Mouse (Mus musculus) limb, embryonic 13.5 days (tissue): ENCODE results near the gene Psmd6. TPM values are rescaled to one million over a fixed set of nuclear protein-coding genes. Genes with fewer than 3 reads are reported as not detected.

Experiments
- ATAC-seq: fragments of 200-750 bp; cut with Nextera tagmentation; 2 replicates; pipeline ENCODE4 v1.8.0; 2017; ENCODE audit warnings: low read depth, moderate number of reproducible peaks, moderate TSS enrichment; ENCODE audit not compliant: low FRiP score
- H3K27ac ChIP-seq: fragments of 300-500 bp; sonication (generic); 2 replicates; pipeline ENCODE4 v1.5.1; 2015; ENCODE audit warnings: inconsistent platforms, mild to moderate bottlenecking, moderate library complexity
- H3K27me3 ChIP-seq: fragments of 300-500 bp; sonication (generic); 2 replicates; pipeline ENCODE4 v1.6.1; 2015; ENCODE audit warnings: mild to moderate bottlenecking, inconsistent platforms
- H3K36me3 ChIP-seq: fragments of 300-500 bp; sonication (generic); 2 replicates; pipeline ENCODE4 v1.6.1; 2015; ENCODE audit warnings: inconsistent platforms, mild to moderate bottlenecking, moderate library complexity
- H3K4me1 ChIP-seq: fragments of 300-500 bp; sonication (generic); 2 replicates; pipeline ENCODE4 v1.6.1; 2015; ENCODE audit warnings: inconsistent platforms
- H3K4me2 ChIP-seq: fragments of 300-500 bp; sonication (generic); replicated peaks from 2 replicates; pipeline ENCODE4 v1.6.1; 2015; ENCODE audit warnings: inconsistent platforms, mild to moderate bottlenecking, moderate library complexity
- H3K4me3 ChIP-seq: fragments of 300-500 bp; sonication (generic); 2 replicates; pipeline ENCODE4 v1.5.1; 2015; ENCODE audit warnings: moderate library complexity, mild to moderate bottlenecking, inconsistent platforms
- H3K9ac ChIP-seq: fragments of 300-500 bp; sonication (generic); 2 replicates; pipeline ENCODE4 v1.6.1; 2015; ENCODE audit warnings: mild to moderate bottlenecking, inconsistent platforms
- H3K9me3 ChIP-seq: fragments of 300-500 bp; sonication (generic); 2 replicates; pipeline ENCODE4 v1.6.1; 2016; ENCODE audit warnings: inconsistent platforms
- WGBS: fragments of 180-500 bp; shearing (Covaris S2); methylation state at CpG from one replicate; pipeline ENCODE4 v1.1.7; 2015; 5-methylcytosine and 5-hydroxymethylcytosine counted together
- polyA plus RNA-seq: library from polyadenylated mRNA; unstranded; fragments of >200 nt; fragmentation: Nextera tagmentation; extraction: Ambion mirVana; gene quantifications from 2 replicates; pipeline ENCODE4 v1.2.1, GENCODE M21; 2015

Gene Psmd6
- 259 TPM in 2 replicates for polyA plus RNA-seq

- H3K4me3 ChIP-seq, result peak within 1 kb of the TSS; percentile 98
- peak within 1 kb of the TSS; percentile 80; the same call in 1 of the 2 replicates for H3K27ac ChIP-seq
- H3K4me1 ChIP-seq, result peaks cover 9% of the 10 kb centered on the region
- H3K9me3 ChIP-seq, result no peaks in the 10 kb centered on the region
- H3K4me2 ChIP-seq, result peak within 1 kb of the TSS; percentile 89
- peak within 1 kb of the TSS; percentile 98 for H3K9ac ChIP-seq
- peak; percentile 98 for ATAC-seq
- H3K27me3 ChIP-seq, result no peaks in the 10 kb centered on the region
- H3K36me3 ChIP-seq, result peaks cover 35% of the 10 kb centered on the region
- under 1% methylated on average over 68 of the region's 68 CpGs for WGBS
Measured at GRCm38 (mm10) chr14:14120230-14121096, at the start of gene Psmd6. Psmd6 (minus strand) TSS chr14:14120984.

GRCm38 (mm10) chr14:14110710-14111109 is 10.1 kb downstream of the Psmd6 start:
- 85% methylated on average over 4 of the region's 4 CpGs for WGBS
- no peak for ATAC-seq
- Histone ChIP-seq H3K4me1 (no peaks in the 10 kb centered on the region), H3K9me3 (no peaks in the 10 kb centered on the region), H3K9ac (no peak overlapping the region), H3K4me3 (no peak overlapping the region), H3K27me3 (no peaks in the 10 kb centered on the region), H3K4me2 (no peak overlapping the region), H3K36me3 (peaks cover 58% of the 10 kb centered on the region), H3K27ac (no peak overlapping the region)

DNA sequence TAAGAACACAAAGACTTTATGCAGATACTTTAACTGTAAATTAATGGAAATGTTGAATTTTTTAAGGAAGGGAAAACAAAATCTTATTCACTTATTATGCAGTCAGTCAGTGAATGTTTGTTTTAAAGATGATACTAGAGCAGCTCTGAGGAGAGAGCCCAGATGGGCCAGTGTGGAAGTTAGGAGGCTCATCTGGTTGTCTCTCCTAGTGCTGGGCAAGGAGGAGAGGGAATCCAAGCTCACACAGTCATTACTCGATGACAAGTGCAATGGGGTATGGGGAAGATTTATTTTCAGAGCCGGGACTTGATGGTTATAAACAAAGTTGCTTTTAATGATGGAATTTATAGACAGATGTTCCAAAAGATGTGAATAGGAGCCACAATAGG is 15.9 kb downstream of the Psmd6 start:
- no peak overlapping the region for H3K27ac ChIP-seq
- H3K9me3 ChIP-seq, result no peaks in the 10 kb centered on the region
- no peak overlapping the region for H3K4me3 ChIP-seq
- H3K27me3 ChIP-seq, result no peaks in the 10 kb centered on the region
- H3K4me1 ChIP-seq, result no peaks in the 10 kb centered on the region
- H3K4me2 ChIP-seq, result no peak overlapping the region
- H3K9ac ChIP-seq, result no peak overlapping the region
- H3K36me3 ChIP-seq, result peaks cover 41% of the 10 kb centered on the region
- 66% methylated on average over 2 of the region's 2 CpGs for WGBS
- ATAC-seq, result no peak

- no peak for ATAC-seq
- H3K4me2 ChIP-seq, result no peak overlapping the region
- H3K27me3 ChIP-seq, result no peaks in the 10 kb centered on the region
- H3K9me3 ChIP-seq, result no peaks in the 10 kb centered on the region
- H3K9ac ChIP-seq, result 0 out of 2 replicates have a peak overlapping the region, but pooled peaks have one; percentile 25
- no peaks in the 10 kb centered on the region for H3K4me1 ChIP-seq
- H3K36me3 ChIP-seq, result peaks cover 47% of the 10 kb centered on the region
- H3K27ac ChIP-seq, result no peak overlapping the region
- 53% methylated on average over 13 of the region's 13 CpGs for WGBS
- H3K4me3 ChIP-seq, result no peak overlapping the region
Measured at GRCm38 (mm10) chr14:14104213-14104929, 16.4 kb downstream of the Psmd6 start.

GRCm38 (mm10) chr14:14101296-14101695 is 19.5 kb downstream of the Psmd6 start:
- no peak for ATAC-seq

GRCm38 (mm10) chr14:14100773-14101280 is 20.0 kb downstream of the Psmd6 start:
- Histone ChIP-seq H3K4me3 (no peak overlapping the region), H3K27ac (no peak overlapping the region), H3K9me3 (no peaks in the 10 kb centered on the region), H3K4me1 (no peaks in the 10 kb centered on the region), H3K36me3 (peaks cover 63% of the 10 kb centered on the region), H3K27me3 (no peaks in the 10 kb centered on the region), H3K9ac (no peak overlapping the region), H3K4me2 (no peak overlapping the region)
- ATAC-seq, result no peak
- 91% methylated on average over 8 of the region's 8 CpGs for WGBS

More at GRCm38 (mm10) chr14:14101296-14101695, 19.5 kb downstream of the Psmd6 start:
- Histone ChIP-seq H3K36me3 (peaks cover 59% of the 10 kb centered on the region), H3K9ac (no peak overlapping the region), H3K9me3 (no peaks in the 10 kb centered on the region), H3K4me3 (no peak overlapping the region), H3K27me3 (no peaks in the 10 kb centered on the region), H3K4me1 (no peaks in the 10 kb centered on the region), H3K4me2 (no peak overlapping the region), H3K27ac (no peak overlapping the region)
- WGBS, result 94% methylated on average over 9 of the region's 9 CpGs

DNA sequence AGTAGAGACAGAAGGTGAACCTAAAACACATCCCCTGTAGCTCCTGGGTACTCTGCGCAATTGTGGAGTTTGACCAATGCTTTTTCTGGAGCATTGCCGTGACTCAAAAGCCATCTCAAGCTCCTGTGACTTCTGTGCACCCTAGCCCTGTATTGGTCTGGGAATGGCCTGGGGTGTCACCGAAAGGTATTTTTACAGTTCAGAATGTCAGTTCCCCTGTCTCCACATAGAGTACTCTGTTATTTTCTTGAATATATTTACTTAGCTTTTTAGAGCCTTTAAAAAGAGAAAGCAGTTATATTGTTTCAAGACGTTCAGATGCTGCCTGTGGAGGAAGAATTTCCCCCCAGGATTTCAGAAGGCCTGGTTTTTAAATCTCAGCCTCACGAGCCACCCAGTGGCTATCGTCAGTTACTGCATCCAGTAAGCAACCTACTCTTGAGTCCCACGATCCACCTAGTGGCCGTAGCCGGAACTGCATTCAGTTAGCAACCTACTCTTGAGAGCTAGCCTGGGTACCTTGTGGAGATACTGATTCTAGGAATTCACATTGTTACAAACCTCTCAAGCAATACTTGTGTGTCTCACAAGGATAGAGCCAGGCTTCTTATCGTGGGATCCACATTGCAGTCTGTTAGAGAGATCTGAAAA is 22.3 kb downstream of the Psmd6 start:
- WGBS, result 28% methylated on average over 10 of the region's 10 CpGs
- ATAC-seq, result peak; percentile 77; the same call in 1 of the 2 replicates
- peaks cover 70% of the 10 kb centered on the region for H3K36me3 ChIP-seq

DNA sequence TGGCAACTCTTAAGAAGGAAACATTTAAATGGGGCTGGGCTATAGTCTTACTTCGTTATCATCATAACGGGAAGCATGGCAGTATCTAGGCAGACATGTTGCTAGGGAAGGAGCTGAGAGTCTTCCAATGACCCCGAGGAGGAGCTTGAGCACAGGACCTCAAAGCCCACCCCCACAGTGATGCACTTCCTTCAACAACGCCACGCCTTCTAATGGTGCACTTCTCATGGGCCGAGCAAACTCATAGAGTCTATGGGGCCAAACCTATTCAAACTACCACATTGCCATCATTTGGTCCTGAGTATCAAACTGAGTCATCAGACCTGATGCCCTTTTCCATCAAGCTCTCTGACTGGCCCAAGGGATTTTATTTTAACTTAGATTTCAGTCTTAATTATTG is 30.2 kb downstream of the Psmd6 start:
- ATAC-seq, result no peak
- H3K4me3 ChIP-seq, result no peak overlapping the region
- no peaks in the 10 kb centered on the region for H3K9me3 ChIP-seq
- no peak overlapping the region for H3K9ac ChIP-seq
- no peaks in the 10 kb centered on the region for H3K4me1 ChIP-seq
- H3K4me2 ChIP-seq, result no peak overlapping the region
- no peaks in the 10 kb centered on the region for H3K27me3 ChIP-seq
- peaks cover 66% of the 10 kb centered on the region for H3K36me3 ChIP-seq
- no peak overlapping the region for H3K27ac ChIP-seq
- 88% methylated on average over 6 of the region's 6 CpGs for whole genome bisulfite sequencing

More for the DNA sequence above, 22.3 kb downstream of the Psmd6 start:
- no peak overlapping the region for H3K4me3 ChIP-seq
- H3K9me3 ChIP-seq, result no peaks in the 10 kb centered on the region
- no peak overlapping the region for H3K9ac ChIP-seq
- H3K4me2 ChIP-seq, result no peak overlapping the region
- H3K27ac ChIP-seq, result no peak overlapping the region
- no peaks in the 10 kb centered on the region for H3K27me3 ChIP-seq
- H3K4me1 ChIP-seq, result no peaks in the 10 kb centered on the region

GRCm38 (mm10) chr14:14088016-14088791 is 32.6 kb downstream of the Psmd6 start:
- Histone ChIP-seq H3K4me1 (no peaks in the 10 kb centered on the region), H3K27ac (no peak overlapping the region), H3K9ac (no peak overlapping the region), H3K27me3 (no peaks in the 10 kb centered on the region), H3K36me3 (peaks cover 56% of the 10 kb centered on the region), H3K4me3 (no peak overlapping the region), H3K9me3 (no peaks in the 10 kb centered on the region), H3K4me2 (no peak overlapping the region)
- WGBS, result 82% methylated on average over 9 of the region's 9 CpGs
- ATAC-seq, result no peak

GRCm38 (mm10) chr14:14087348-14087747 is 33.4 kb downstream of the Psmd6 start:
- Histone ChIP-seq H3K27me3 (no peaks in the 10 kb centered on the region), H3K27ac (no peak overlapping the region), H3K9ac (no peak overlapping the region), H3K36me3 (peaks cover 47% of the 10 kb centered on the region), H3K4me1 (no peaks in the 10 kb centered on the region), H3K4me3 (no peak overlapping the region), H3K9me3 (no peaks in the 10 kb centered on the region), H3K4me2 (no peak overlapping the region)
- ATAC-seq, result no peak
- 80% methylated on average over 6 of the region's 6 CpGs for WGBS

- Histone ChIP-seq H3K4me3 (no peak overlapping the region), H3K27me3 (no peaks in the 10 kb centered on the region), H3K36me3 (peaks cover 42% of the 10 kb centered on the region), H3K4me2 (no peak overlapping the region), H3K9ac (no peak overlapping the region), H3K27ac (no peak overlapping the region), H3K9me3 (no peaks in the 10 kb centered on the region), H3K4me1 (no peaks in the 10 kb centered on the region)
- WGBS, result 87% methylated on average over 4 of the region's 4 CpGs
- no peak for ATAC-seq
Measured at GRCm38 (mm10) chr14:14086711-14087263, 34.0 kb downstream of the Psmd6 start.
